Mouse (Mus musculus) neural tube, embryonic 14.5 days (tissue): ENCODE data around the gene Hmcn1. TPM values are rescaled to one million over a fixed set of nuclear protein-coding genes. Genes with fewer than 3 reads are reported as not detected.

Experiments
- ATAC-seq: fragments of 200-750 bp; cut with Nextera tagmentation; 2 replicates; pipeline ENCODE4 v1.8.0; 2017; ENCODE audit warnings: low read depth, mild to moderate bottlenecking, moderate TSS enrichment, moderate library complexity
- H3K27ac ChIP-seq: fragments of 300-500 bp; sonication (generic); 2 replicates; pipeline ENCODE4 v1.5.1; 2014; ENCODE audit warnings: low read depth, mild to moderate bottlenecking, control low read depth, low read length, moderate library complexity, mixed read lengths
- H3K27me3 ChIP-seq: fragments of 300-500 bp; sonication (generic); 2 replicates; pipeline ENCODE4 v1.6.1; 2014; ENCODE audit warnings: low read length; ENCODE audit not compliant: control insufficient read depth, insufficient read depth
- H3K36me3 ChIP-seq: fragments of 300-500 bp; sonication (generic); 2 replicates; pipeline ENCODE4 v1.6.1; 2014; ENCODE audit warnings: low read length, mixed read lengths; ENCODE audit not compliant: control insufficient read depth, insufficient read depth
- H3K4me1 ChIP-seq: fragments of 300-500 bp; sonication (generic); 2 replicates; pipeline ENCODE4 v1.6.1; 2014; ENCODE audit warnings: low read length; ENCODE audit not compliant: control insufficient read depth, insufficient read depth
- H3K4me2 ChIP-seq: fragments of 300-500 bp; sonication (generic); 2 replicates; pipeline ENCODE4 v1.6.1; 2014; ENCODE audit warnings: mild to moderate bottlenecking, low read depth, low read length, control low read depth
- H3K4me3 ChIP-seq: fragments of 300-500 bp; sonication (generic); 2 replicates; pipeline ENCODE4 v1.5.1; 2014; ENCODE audit warnings: low read depth, low read length, control low read depth, mixed read lengths
- H3K9ac ChIP-seq: fragments of 300-500 bp; sonication (generic); replicated peaks from 2 replicates; pipeline ENCODE4 v1.6.1; 2014; ENCODE audit warnings: low read depth, mild to moderate bottlenecking, control low read depth, low read length, mixed read lengths
- H3K9me3 ChIP-seq: fragments of 300-500 bp; sonication (generic); 2 replicates; pipeline ENCODE4 v1.6.1; 2016; ENCODE audit warnings: low read length; ENCODE audit not compliant: control insufficient read depth
- WGBS: fragments of 180-500 bp; shearing (Covaris S2); extraction: QIAGEN DNeasy Blood & Tissue Kit; methylation state at CpG from one replicate; pipeline ENCODE4 v1.1.7; 2014; 5-methylcytosine and 5-hydroxymethylcytosine counted together
- polyA plus RNA-seq: library from polyadenylated mRNA; unstranded; fragments of >200 nt; fragmentation: Nextera tagmentation; extraction: Ambion mirVana; gene quantifications from 2 replicates; pipeline ENCODE4 v1.2.1, GENCODE M21; 2014

The Hmcn1 gene
- polyA plus RNA-seq, 1 experiment from 2014 or later: 1.6 TPM

DNA sequence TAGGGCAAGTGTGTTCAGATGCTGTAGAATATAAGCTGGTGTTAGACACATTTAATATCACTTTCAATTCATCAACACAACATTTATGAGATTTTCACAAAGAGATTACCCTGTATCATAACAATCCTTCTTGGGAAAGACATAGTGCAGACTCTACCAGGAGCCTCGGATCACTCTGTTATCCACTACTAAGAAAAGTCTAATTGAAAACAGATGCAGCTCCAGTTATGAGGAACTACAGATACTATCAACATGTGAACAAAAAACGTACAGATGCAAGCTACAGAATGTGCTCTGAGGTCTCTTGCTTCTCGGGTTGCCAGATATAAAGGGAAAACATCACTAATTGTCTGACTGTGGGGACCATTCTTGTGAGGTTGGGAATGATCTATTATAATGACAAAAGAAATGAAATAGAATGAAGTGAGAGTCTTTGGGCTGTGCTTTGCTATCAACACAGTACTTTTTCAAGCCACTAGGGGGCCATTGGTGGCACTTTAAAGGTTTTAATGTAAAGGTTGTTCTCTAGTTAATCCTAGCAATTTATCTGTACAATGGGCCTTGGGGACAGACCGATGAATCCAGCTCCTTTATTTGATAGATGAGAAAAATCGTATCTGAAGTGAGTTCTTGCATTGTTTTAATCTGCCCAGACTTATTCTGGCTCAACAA, 168.8 kb downstream of the Hmcn1 start:
- H3K4me1 ChIP-seq: no peaks in the 10 kb centered on the region
- H3K9ac ChIP-seq: no peak overlapping the region
- H3K36me3 ChIP-seq: no peaks in the 10 kb centered on the region
- no peak for ATAC-seq
- H3K9me3 ChIP-seq: no peaks in the 10 kb centered on the region
- no peak overlapping the region for H3K27ac ChIP-seq
- WGBS: 75% methylated on average over 5 of the region's 5 CpGs
- no peak overlapping the region for H3K4me2 ChIP-seq
- no peaks in the 10 kb centered on the region for H3K27me3 ChIP-seq
- H3K4me3 ChIP-seq: no peak overlapping the region

GRCm38 (mm10) chr1:150816035-150816807, 177.0 kb downstream of the Hmcn1 start:
- H3K9me3 ChIP-seq: no peaks in the 10 kb centered on the region
- no peak overlapping the region for H3K4me2 ChIP-seq
- H3K4me1 ChIP-seq: no peaks in the 10 kb centered on the region
- H3K36me3 ChIP-seq: no peaks in the 10 kb centered on the region
- no peak overlapping the region for H3K9ac ChIP-seq
- no peak overlapping the region for H3K27ac ChIP-seq
- ATAC-seq: no peak
- no peak overlapping the region for H3K4me3 ChIP-seq
- 74% methylated on average over 11 of the region's 11 CpGs for WGBS
- no peaks in the 10 kb centered on the region for H3K27me3 ChIP-seq

DNA sequence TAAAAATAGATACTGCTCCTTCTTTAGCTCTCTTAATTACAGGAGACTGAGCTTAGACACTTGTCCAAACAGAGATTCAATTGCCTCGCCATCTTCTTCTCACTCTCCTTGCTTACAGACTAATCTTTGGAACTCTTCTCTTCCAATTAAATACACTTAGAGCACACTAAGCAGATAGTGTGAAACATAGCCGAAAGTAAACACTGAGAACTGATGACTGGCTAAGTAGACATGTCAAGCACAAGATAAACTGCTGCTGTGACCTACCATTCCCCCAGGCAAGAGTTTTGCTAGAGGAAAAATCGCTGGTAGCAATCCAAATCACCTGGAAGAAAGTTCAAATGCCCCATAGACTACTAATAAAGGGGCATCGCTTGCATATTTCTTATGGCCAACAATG, 178.3 kb downstream of the Hmcn1 start:
- Histone ChIP-seq H3K4me3 (no peak overlapping the region), H3K27me3 (no peaks in the 10 kb centered on the region), H3K9me3 (no peaks in the 10 kb centered on the region), H3K9ac (no peak overlapping the region), H3K27ac (no peak overlapping the region), H3K4me2 (no peak overlapping the region), H3K36me3 (no peaks in the 10 kb centered on the region), H3K4me1 (no peaks in the 10 kb centered on the region)
- 79% methylated on average over 4 of the region's 4 CpGs for WGBS
- ATAC-seq: no peak

DNA sequence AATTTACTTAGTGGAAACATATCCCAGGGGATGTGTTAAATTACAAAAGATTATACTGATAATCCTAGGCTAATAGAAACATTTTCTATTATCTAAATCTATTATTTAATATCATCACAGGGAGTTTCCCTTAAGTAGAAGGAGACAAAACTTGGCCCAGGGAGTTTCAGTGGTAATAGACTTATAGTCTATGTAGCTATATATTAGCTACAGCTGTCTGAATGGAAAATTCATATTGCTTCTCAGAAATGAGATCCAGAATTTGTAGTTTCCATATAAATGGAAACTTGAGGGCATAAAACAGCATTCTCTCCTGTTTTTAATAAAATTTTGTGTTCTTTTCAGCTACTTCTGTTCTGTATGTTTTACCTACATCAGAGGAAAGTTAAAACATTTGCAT, 179.9 kb downstream of the Hmcn1 start:
- Histone ChIP-seq H3K9ac (no peak overlapping the region), H3K36me3 (no peaks in the 10 kb centered on the region), H3K27me3 (no peaks in the 10 kb centered on the region), H3K4me2 (no peak overlapping the region), H3K4me3 (no peak overlapping the region), H3K27ac (no peak overlapping the region), H3K9me3 (no peaks in the 10 kb centered on the region), H3K4me1 (no peaks in the 10 kb centered on the region)
- no peak for ATAC-seq

DNA sequence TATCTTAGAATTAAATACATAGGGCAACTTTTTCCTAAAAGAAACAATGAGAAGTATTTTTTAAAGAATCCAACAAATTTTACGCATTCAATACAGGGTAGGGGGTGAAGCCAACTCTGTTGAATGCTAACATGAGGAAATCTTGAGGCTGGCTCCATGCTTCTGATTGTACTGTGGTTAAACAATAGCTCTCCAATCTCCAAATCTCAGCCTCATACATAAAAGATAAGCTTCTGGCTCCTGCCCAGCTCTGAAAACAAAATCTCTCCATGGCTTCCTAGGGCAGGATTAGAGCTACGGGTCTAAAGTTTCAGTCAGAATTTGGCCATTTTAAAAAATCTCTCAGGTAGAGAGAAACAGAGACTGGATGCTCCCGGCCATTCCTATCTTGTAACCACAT, 186.4 kb downstream of the Hmcn1 start:
- H3K4me1 ChIP-seq: no peaks in the 10 kb centered on the region
- ATAC-seq: no peak
- no peak overlapping the region for H3K4me2 ChIP-seq
- no peak overlapping the region for H3K27ac ChIP-seq
- no peak overlapping the region for H3K9ac ChIP-seq
- H3K36me3 ChIP-seq: no peaks in the 10 kb centered on the region
- H3K9me3 ChIP-seq: no peaks in the 10 kb centered on the region
- H3K4me3 ChIP-seq: no peak overlapping the region
- no peaks in the 10 kb centered on the region for H3K27me3 ChIP-seq
- WGBS: 77% methylated on average over 3 of the region's 3 CpGs

GRCm38 (mm10) chr1:150805466-150805865, 187.8 kb downstream of the Hmcn1 start:
- Histone ChIP-seq H3K27ac (no peak overlapping the region), H3K4me1 (no peaks in the 10 kb centered on the region), H3K36me3 (no peaks in the 10 kb centered on the region), H3K9ac (no peak overlapping the region), H3K4me3 (no peak overlapping the region), H3K4me2 (no peak overlapping the region), H3K27me3 (no peaks in the 10 kb centered on the region), H3K9me3 (no peaks in the 10 kb centered on the region)
- ATAC-seq: no peak
- 95% methylated on average over 2 of the region's 2 CpGs for WGBS

- no peak overlapping the region for H3K9ac ChIP-seq
- no peak overlapping the region for H3K27ac ChIP-seq
- 79% methylated on average over 9 of the region's 9 CpGs for WGBS
- no peak overlapping the region for H3K4me2 ChIP-seq
- ATAC-seq: no peak
- no peaks in the 10 kb centered on the region for H3K27me3 ChIP-seq
- no peaks in the 10 kb centered on the region for H3K4me1 ChIP-seq
- no peak overlapping the region for H3K4me3 ChIP-seq
- H3K9me3 ChIP-seq: no peaks in the 10 kb centered on the region
- H3K36me3 ChIP-seq: no peaks in the 10 kb centered on the region
These were observed 188.8 kb downstream of the Hmcn1 start for GRCm38 (mm10) chr1:150804235-150805099.

DNA sequence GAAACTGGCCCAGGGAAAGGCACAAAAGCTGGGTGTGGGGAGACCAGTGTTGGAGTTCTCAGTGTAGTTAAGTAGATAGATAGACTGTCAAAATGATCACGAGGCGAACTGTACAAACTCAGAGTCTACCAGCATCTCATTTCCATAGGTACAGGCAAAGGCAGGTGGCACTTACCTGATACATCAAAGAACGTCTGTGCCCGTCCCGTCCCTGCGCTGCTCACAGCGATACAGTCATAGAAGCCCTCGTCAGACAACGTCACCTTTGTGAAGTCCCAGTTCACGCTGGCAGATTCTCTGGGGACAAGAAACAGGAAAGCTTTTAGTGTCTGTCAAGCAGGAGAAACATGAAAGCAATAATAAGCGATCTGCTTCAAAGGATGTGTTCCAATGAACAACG, 190.6 kb downstream of the Hmcn1 start:
- Histone ChIP-seq H3K9me3 (no peaks in the 10 kb centered on the region), H3K9ac (no peak overlapping the region), H3K4me1 (no peaks in the 10 kb centered on the region), H3K4me3 (no peak overlapping the region), H3K27ac (no peak overlapping the region), H3K27me3 (no peaks in the 10 kb centered on the region), H3K4me2 (no peak overlapping the region), H3K36me3 (no peaks in the 10 kb centered on the region)
- WGBS: 87% methylated on average over 12 of the region's 12 CpGs
- no peak for ATAC-seq
